Mouse (Mus musculus) layer of hippocampus, adult 9-11 months (tissue): Measurements from ENCODE around the gene Prkce.
A peak's percentile ranks its signal among the peaks of the same experiment; 100 is the strongest.

Source experiments
- DNase-seq: peaks from one replicate; pipeline ENCODE4 v3.0.0; 2022

Prkce gene

GRCm38 (mm10) chr17:86494895-86495294 lies 327.3 kb downstream of the Prkce start:
- DNase-seq: peak; percentile 54

DNA sequence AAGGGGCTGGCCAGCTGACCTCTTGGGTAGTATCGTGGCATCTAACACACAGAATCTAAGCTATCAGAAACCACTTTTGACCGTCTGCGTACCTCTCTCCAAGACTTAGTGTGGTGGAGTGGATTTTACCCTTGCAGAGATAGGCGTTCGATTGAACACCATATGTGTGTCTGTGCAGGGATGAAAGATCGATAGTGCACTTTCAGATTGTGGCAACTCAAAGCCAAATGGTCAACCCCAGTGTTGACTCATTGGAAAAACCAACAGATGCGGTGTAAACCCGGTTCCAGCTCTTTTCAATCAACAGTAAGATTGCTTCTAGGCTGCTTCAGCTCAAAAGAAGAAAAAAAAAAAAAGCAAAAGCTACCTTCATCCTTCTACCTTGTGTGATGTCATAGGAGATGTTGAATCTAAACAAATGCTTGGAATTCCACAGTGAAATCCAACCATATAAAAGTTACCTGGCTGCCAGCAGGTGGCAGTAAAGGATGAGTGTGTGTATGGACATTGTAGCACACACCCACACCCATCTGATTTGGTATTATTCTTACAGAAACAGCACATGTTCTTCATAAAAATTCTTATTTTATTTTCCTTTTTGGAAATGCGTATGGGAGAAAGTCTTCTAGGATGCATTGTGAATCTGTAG lies 328.7 kb downstream of the Prkce start:
- peak; percentile 40 for DNase-seq

- no peak for DNase-seq
These were observed 329.7 kb downstream of the Prkce start for GRCm38 (mm10) chr17:86497302-86497701.

DNA sequence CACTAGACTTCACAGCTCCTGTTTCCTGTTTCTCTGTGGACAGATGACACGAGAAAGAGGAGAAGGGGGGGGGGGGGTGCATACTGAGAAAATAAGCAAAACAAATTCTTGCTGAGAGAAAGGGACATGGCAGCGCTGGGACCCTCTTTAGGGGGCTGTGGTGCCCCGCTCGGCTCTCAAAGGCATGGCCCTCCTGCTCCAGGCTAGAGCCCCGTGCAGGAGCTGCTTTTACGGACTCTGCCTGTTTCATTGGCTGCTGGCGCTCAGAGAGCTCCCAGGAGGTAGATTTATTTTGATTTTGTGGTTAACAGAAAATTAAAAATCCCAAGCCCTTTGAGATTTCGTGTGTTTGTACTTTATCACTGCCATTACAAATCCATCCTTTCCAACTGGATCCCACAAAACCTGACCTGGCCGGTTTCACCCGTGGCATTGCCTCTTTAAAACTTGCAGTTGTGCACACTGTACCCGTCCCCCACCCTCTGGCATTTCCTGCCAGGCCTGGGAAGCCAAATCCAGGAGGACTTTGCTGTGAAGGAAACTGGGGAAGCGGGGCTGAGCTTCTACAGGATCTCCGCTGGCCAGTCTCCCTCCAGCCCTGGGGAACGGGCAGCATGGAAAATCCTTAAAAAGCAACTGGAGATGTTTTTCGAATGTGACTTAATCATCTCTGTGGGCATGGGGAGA lies 331.9 kb downstream of the Prkce start:
- DNase-seq: no peak

GRCm38 (mm10) chr17:86501393-86501792 lies 333.8 kb downstream of the Prkce start:
- no peak for DNase-seq

- no peak for DNase-seq
These were observed 335.8 kb downstream of the Prkce start for GRCm38 (mm10) chr17:86503208-86503897.

GRCm38 (mm10) chr17:86505183-86505631 lies 337.6 kb downstream of the Prkce start, which contains the start of gene Gm10309:
TSS of gene Gm10309 (minus strand) at chr17:86505232.
- peak; percentile 57 for DNase-seq

DNA sequence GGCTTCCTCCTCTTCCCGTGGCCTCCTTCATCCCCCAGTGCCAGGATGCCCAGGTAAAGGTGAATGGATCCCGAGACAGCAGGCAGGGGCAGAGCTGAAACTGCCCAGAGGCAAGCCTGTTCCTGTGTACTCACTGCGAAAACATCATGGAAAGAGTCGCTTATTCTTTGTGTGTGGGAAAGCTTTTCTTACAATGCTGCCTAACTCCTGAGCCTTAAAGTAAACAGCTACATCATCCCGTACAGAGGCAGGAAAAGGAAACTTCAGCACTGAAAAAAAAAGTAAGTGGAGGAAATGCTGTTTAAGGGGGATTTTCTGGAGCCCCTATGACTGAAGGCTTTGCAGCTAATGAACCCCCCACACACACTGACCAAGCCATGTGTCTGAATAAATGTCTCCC lies 339.3 kb downstream of the Prkce start:
- DNase-seq: no peak

DNA sequence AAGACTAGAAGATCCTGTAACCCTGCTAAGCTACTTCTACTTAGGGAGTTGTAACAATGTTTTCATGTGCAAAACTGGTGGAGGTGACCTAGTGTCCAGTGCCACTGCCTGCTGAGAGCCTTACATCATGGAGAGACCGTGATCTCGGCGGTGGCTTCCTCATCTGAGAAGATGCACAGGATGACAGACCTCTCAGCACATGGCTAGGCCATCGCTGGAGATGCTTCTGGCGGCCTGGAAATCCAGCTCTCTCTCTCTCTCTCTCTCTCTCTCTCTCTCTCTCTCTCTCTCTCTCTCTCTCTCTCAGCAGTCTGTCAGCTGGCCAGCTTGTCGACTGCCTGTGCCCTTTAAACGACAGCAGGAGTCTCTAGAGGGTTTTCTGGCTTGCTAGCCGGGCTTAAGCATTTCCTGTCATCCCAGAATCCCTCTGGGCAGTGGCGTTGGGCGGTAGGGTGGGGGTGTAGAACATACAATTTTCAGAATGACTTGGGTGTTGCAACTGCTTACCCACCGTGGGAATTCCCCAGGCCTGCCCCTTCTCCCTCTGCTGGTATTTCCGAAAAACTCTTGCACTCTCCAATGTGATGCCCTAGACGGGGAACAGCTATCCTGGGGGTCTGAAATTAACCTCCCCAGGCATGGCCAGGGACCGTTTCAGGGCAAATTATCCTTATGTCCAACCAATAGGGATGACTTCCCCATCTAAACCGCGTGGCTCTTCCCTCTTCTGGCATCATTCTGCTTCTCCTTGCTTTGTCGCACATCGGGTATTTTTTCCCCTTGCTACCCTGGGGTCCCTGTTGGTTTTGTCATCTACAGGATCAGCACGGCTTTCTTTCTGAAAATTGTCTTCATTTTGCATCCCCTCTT lies 340.0 kb downstream of the Prkce start:
- no peak for DNase-seq

GRCm38 (mm10) chr17:86508212-86508490 lies 340.6 kb downstream of the Prkce start:
- no peak for DNase-seq

DNA sequence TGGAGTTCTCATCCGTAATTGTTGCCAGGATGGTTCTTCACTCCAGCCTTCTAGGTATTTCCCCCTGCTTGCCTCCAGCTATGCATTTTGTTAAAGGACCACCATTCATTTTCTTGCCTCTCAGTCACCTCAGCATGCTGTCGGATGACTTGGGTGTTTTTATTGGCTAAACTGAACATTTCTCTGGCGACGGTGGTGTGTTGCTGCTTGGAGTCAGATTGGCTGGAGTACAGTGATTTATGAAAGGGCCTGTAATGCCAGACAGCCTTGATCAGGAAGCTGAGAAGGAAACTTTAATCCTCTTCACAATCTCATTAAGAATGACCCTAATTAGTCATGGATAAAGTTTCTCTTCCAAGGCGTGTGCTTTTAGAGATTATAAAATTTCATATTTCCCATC lies 342.3 kb downstream of the Prkce start:
- no peak for DNase-seq

GRCm38 (mm10) chr17:86514974-86515620 lies 347.5 kb downstream of the Prkce start:
- DNase-seq: no peak

- DNase-seq: no peak
These were observed 349.0 kb downstream of the Prkce start for GRCm38 (mm10) chr17:86516630-86517029.

DNA sequence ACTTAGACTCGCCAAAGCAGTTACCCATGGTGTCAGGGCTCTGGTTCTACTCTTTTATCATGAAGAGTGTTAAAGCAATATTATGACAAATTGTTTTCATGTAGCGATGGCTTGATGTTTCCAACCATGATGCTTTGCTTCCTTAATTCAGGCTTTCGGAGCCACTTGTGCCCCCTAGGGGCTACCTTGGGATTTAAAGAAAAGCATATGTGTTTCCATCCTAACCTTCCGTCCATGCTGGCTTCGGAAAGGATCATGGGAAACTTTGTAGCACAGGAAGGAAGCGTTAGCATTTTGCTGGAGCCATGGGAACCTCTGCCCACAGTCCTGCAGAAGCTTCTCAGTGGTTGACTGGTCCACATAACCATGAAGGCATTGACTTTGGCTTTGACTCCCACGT lies 351.0 kb downstream of the Prkce start:
- no peak for DNase-seq

GRCm38 (mm10) chr17:86521252-86521651 lies 353.7 kb downstream of the Prkce start:
- no peak for DNase-seq

DNA sequence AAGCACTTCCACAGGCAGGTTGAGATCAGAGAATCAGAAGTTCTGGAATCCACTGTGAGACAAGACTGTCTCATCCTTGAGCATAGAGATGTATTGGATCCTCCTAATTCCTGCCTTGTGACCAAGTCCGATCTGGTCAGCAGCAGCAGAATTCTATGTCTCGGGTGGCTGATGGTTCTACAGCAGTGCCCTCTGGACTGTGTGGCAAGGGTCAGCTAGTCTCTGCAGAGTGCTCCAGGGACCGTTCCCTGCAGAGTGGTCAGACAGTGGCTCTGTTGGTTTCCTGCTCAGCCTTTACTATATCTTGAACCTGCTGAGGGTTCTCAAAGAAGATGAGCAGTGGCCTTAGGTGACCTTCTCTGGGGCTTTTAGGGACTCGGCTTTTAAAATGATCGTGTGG lies 355.1 kb downstream of the Prkce start:
- no peak for DNase-seq

GRCm38 (mm10) chr17:86523374-86523773 lies 355.8 kb downstream of the Prkce start:
- DNase-seq: no peak

- DNase-seq: no peak
These were observed 356.3 kb downstream of the Prkce start for GRCm38 (mm10) chr17:86523843-86524242.

DNA sequence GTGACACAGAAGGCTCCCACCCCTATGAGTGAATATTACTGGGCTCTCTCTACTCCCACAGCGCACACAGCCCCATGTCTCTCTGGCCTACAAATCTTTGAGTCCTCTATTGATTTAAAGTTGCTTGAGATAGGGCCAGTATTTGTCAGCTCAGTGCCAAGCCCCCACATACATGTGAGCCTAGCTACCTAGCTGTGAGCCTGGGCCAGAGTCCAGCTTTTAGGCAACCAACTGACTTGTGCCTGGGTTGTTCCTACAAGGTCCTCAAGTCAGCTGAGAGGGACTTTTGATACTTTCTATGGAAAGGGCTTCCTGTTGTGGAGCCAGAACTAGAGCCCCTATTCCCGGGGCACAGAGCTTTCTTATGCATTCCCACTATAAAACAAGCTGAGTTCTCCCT lies 357.5 kb downstream of the Prkce start:
- DNase-seq: no peak

DNA sequence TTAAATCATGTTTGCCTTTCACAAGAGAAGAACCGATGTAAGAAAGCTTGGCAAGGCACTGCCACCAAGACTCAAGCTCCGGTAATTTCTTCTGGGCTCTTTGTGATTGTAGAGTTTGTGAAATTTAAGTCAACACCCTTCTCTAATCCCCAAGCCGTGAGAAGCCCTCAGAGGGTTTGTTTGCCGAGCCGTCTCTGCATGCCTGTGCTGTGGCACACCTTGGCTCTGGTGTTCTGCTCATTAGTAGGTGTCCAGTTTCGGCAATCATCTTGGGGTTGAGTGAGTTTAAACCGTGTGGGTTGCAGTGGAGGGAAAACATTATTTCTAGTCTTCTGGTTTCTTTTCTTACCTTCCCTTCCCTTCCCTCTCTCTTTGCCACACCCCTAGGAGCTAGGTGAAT lies 358.4 kb downstream of the Prkce start:
- no peak for DNase-seq

DNA sequence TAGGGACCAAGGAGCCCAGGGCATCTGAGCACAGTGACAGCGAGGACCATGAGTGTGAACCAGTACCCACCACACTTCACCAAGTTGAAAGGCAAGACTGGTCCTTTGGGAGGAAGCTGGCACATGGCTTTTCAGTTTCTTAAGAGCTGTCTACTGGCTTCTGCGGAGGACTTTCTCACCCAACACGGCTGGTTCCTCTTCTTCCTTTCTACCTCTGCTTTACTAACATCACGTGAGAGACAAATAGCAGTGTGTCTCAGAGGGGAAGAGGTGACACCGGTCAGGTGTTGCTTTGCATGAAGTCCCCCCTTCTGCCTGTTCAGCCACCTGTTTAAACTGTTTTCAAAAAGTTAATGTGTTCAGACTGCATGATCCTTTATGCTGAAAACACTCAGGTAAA lies 359.7 kb downstream of the Prkce start:
- no peak for DNase-seq

GRCm38 (mm10) chr17:86529003-86529402 lies 361.4 kb downstream of the Prkce start:
- DNase-seq: no peak

DNA sequence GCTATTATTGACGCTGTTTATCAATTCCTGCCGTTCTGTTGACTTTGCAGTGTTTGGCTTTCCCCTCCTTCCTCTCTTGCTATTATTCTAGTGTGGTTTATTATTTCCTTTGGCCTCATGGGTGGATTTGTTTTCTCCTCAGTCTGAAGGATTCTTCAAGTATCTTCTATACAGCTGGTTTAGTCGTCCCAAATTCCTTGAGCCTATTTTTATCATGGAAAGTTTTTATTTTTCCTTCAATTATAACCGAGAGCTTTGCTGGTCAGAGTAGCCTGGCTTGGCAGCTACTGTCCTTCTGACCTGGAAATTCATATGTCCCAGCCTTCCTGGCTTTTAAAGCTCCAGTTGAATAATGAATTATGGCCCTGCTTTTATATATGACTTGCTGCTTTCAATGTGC lies 361.8 kb downstream of the Prkce start:
- DNase-seq: no peak
